Mouse (Mus musculus) kidney, embryonic 14.5 days (tissue): ENCODE measurements at regions not wholly inside any gene's neighbourhood (a gene's known extent, or its start where the extent isn't known, plus 50 kb on each side); places are given as distances from the start of the nearest gene placed in this dataset.

Source experiments
- ATAC-seq: fragments of 200-750 bp; cut with Nextera tagmentation; 2 replicates; pipeline ENCODE4 v1.8.0; 2017; ENCODE audit warnings: moderate number of reproducible peaks, mild to moderate bottlenecking, moderate TSS enrichment, moderate library complexity; ENCODE audit not compliant: low FRiP score, low TSS enrichment
- H3K27ac ChIP-seq: fragments of 300-500 bp; sonication (generic); 2 replicates; pipeline ENCODE4 v1.5.1; 2014; ENCODE audit warnings: low read depth, mild to moderate bottlenecking, low read length, moderate library complexity, mixed read lengths
- H3K27me3 ChIP-seq: fragments of 300-500 bp; sonication (generic); 2 replicates; pipeline ENCODE4 v1.6.1; 2014; ENCODE audit warnings: mild to moderate bottlenecking, low read length; ENCODE audit not compliant: control insufficient read depth, insufficient read depth
- H3K36me3 ChIP-seq: fragments of 300-500 bp; sonication (generic); 2 replicates; pipeline ENCODE4 v1.6.1; 2014; ENCODE audit warnings: low read length, mixed read lengths; ENCODE audit not compliant: control insufficient read depth, insufficient read depth
- H3K4me1 ChIP-seq: fragments of 300-500 bp; sonication (generic); 2 replicates; pipeline ENCODE4 v1.6.1; 2014; ENCODE audit warnings: low read length, mixed read lengths; ENCODE audit not compliant: control insufficient read depth, insufficient read depth
- H3K4me2 ChIP-seq: fragments of 300-500 bp; sonication (generic); replicated peaks from 2 replicates; pipeline ENCODE4 v1.6.1; 2014; ENCODE audit warnings: low read depth, mild to moderate bottlenecking, low read length
- H3K4me3 ChIP-seq: fragments of 300-500 bp; sonication (generic); 2 replicates; pipeline ENCODE4 v1.5.1; 2014; ENCODE audit warnings: mild to moderate bottlenecking, low read length
- H3K9ac ChIP-seq: fragments of 300-500 bp; sonication (generic); 2 replicates; pipeline ENCODE4 v1.6.1; 2014; ENCODE audit warnings: low read depth, mild to moderate bottlenecking, low read length, moderate library complexity
- H3K9me3 ChIP-seq: fragments of 300-500 bp; sonication (generic); 2 replicates; pipeline ENCODE4 v1.6.1; 2016; ENCODE audit warnings: low read length; ENCODE audit not compliant: control insufficient read depth
- WGBS: fragments of 180-500 bp; shearing (Covaris S2); extraction: QIAGEN DNeasy Blood & Tissue Kit; methylation state at CpG from one replicate; pipeline ENCODE4 v1.1.7; 2014; 5-methylcytosine and 5-hydroxymethylcytosine counted together

DNA sequence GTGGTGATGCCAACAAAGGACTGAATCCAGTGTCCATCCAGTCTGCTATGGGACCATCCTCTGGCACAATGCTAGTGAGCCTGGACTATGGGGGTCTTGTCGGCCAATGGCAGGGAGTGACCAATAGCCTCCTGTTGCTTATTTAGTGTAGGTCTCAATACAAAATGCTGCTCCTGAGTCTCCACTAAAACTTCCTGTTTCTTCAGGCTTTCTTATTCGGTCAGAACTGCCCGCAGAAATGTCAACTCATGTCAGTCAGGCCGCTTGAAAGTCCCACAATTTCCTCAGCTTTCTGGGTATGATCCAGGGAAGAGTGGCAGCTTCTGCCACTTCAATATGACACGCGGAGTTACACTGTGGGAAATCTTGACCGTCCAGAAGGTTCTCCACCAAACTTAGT is 94.7 kb upstream of the Jazf1 start:
- no peak overlapping the region for H3K9ac ChIP-seq
- H3K27me3 ChIP-seq, result no peaks in the 10 kb centered on the region
- H3K4me3 ChIP-seq, result no peak overlapping the region
- no peak overlapping the region for H3K4me2 ChIP-seq
- H3K4me1 ChIP-seq, result 0 out of 2 replicates have a peak, but pooled peaks cover 2% of the 10 kb centered on the region
- H3K36me3 ChIP-seq, result no peaks in the 10 kb centered on the region
- WGBS, result 90% methylated on average over 7 of the region's 7 CpGs
- no peaks in the 10 kb centered on the region for H3K9me3 ChIP-seq
- no peak for ATAC-seq
- H3K27ac ChIP-seq, result no peak overlapping the region

DNA sequence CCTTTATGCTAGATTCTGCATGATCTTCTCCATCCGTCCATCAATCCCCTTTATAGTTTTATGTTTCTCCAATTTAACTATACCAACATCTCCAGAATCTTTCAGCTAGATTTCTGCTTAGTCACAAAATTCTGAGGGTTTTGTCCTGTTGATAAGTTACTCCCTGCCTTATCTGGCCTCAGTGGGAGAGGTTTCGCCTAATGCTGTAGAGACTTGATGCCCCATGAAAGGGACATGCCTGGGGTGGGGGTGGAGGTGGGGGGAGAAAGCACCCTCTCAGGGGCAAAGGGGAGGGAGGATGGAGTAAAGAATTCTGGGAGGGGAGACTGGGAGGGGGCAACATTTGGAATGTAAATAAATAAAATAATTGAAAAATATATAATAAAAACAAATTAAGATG is 93.2 kb upstream of the Jazf1 start:
- WGBS, result 81% methylated on average over 2 of the region's 2 CpGs
- ATAC-seq, result no peak

DNA sequence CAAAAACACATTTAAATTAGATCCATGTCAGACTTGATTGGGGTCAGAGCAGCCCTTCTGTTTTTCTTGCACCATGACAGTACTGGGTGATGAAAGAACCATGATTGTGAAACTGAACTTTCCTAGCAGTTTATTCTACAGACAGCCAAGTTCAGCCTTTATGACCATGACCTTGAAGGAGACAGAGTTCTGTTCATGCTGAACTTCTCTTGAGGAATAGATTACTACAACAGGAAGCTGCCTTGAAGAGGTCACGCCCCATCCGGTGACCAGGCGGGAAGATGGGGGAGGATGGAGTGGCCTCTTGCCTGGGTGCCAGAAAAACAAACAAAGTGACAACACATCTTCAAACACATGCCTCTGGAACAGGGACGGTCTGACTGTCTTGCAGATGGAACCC is 86.2 kb upstream of the Jazf1 start:
- Histone ChIP-seq H3K27me3 (no peaks in the 10 kb centered on the region), H3K4me3 (no peak overlapping the region), H3K36me3 (no peaks in the 10 kb centered on the region), H3K27ac (no peak overlapping the region), H3K4me1 (no peaks in the 10 kb centered on the region; the same call in 1 of the 2 replicates), H3K4me2 (no peak overlapping the region), H3K9ac (no peak overlapping the region), H3K9me3 (no peaks in the 10 kb centered on the region)
- no peak for ATAC-seq
- WGBS, result 36% methylated on average over 4 of the region's 4 CpGs

More for the DNA sequence above, 93.2 kb upstream of the Jazf1 start:
- H3K36me3 ChIP-seq, result no peaks in the 10 kb centered on the region
- no peaks in the 10 kb centered on the region for H3K9me3 ChIP-seq
- H3K4me1 ChIP-seq, result peaks cover 2% of the 10 kb centered on the region; the same call in 1 of the 2 replicates
- H3K4me3 ChIP-seq, result no peak overlapping the region
- H3K27ac ChIP-seq, result no peak overlapping the region
- no peaks in the 10 kb centered on the region for H3K27me3 ChIP-seq
- no peak overlapping the region for H3K9ac ChIP-seq
- H3K4me2 ChIP-seq, result no peak overlapping the region

DNA sequence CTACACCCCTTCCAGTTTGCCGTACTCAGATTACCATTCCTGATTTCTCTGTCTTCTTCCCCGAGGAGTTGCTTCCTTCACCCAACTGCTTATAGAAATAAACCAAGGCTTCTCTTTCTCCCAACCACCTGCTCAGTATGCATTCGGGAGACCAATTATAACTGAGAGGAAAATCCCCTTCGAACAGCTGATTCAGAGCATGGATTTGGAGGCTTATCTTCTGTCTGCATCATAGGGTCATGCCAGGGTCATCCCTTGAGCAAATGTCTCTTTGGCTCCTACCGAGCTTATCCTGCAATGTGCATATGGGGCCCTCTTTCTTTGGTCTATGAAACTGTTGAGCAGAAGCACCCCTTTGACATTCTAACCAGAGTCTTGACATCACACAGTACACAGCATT is 79.0 kb upstream of the Jazf1 start:
- Histone ChIP-seq H3K4me2 (no peak overlapping the region), H3K27ac (no peak overlapping the region), H3K9ac (no peak overlapping the region), H3K4me3 (no peak overlapping the region), H3K4me1 (no peaks in the 10 kb centered on the region), H3K9me3 (no peaks in the 10 kb centered on the region), H3K36me3 (no peaks in the 10 kb centered on the region), H3K27me3 (no peaks in the 10 kb centered on the region)
- WGBS, result 53% methylated on average over 5 of the region's 5 CpGs
- no peak for ATAC-seq

DNA sequence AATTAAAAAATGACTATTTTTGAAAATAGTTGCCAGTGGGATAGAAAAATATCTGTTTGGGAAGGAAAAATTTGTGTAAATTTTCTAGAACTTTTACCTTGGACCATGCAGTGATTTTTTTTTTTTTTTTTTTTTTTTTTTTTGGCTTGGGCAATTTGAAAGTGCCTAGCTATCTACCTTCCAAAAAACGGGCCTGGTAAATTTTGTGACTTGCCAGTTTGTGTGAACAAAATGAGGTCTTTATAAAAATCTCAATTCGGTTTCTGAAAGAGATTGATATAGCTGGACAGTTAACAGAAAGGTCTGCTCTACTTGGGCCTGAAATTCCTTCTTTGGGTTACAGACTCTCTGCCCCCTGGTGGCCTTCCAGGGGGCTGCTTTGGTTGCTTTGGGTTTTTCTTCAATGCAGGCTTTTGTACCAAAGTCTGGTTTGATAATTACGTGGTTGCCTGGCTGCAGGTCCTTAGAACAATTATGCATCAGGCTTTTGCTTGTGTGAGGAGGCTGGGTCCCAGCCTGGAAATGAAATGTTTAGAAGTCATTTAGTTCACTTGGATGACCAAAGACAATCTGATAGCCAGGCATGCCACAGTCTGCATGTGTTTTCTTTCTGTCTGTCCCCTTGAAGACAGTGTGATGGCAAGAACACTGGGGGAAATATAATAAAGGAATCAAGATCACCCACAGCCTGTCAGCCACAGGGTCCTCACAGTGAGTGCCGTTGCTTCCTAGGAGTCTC is 75.6 kb upstream of the Jazf1 start:
- no peak overlapping the region for H3K4me2 ChIP-seq
- WGBS, result 41% methylated on average over 4 of the region's 4 CpGs
- no peak for ATAC-seq
- H3K4me3 ChIP-seq, result no peak overlapping the region
- no peaks in the 10 kb centered on the region for H3K27me3 ChIP-seq
- H3K36me3 ChIP-seq, result no peaks in the 10 kb centered on the region
- no peaks in the 10 kb centered on the region for H3K9me3 ChIP-seq
- H3K9ac ChIP-seq, result no peak overlapping the region
- H3K27ac ChIP-seq, result no peak overlapping the region
- no peaks in the 10 kb centered on the region for H3K4me1 ChIP-seq

DNA sequence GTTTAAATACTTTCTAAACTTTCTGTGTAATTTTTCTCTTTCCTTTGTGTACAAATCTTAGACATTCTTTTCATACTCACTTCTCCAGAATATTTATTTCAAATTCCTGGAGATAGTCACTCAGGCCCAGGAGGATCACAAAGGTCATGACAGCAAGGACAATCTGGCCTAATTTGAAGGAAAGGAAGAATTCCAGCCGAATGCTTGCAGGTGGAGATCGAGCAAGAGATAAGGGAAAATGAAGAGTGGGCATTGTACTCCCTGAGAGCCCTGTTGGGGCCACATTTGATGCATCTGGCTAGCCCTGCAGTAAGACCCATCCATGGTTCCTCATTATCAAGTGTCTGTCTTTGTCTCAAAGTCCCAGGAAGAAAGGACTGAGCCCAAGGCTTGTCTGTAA is 66.0 kb upstream of the Jazf1 start:
- H3K4me1 ChIP-seq, result no peaks in the 10 kb centered on the region
- ATAC-seq, result no peak
- 57% methylated on average over 2 of the region's 2 CpGs for WGBS

DNA sequence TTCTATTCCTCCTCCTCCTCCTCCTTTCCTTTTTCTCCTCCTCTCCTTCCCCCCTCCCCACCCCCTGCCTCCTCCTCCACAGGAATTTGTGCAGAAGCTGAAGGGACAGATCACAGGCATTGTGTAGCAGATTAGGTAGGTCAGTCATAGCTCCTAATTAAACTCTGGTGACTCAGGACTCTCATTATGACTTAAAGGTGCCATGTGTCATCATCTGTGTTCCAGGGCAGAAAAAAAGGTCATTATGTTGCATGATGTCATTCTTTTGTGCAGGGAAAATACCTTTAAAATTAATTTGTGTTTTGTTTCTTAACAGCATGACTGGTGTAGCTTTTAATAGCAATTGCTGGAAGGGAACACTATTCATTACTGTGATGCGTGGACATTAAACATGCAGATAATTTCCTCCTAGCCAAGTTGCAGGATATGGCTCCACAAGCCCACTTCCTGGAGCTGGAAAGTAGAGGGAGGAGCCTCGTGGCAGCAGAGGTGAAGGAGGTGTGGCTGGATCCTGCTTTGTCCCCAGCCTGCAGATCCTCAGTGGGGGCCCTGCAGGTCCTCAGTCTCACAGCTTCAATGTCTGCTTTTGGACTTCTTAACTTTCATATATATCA is 62.4 kb upstream of the Jazf1 start:
- no peak overlapping the region for H3K9ac ChIP-seq
- H3K27ac ChIP-seq, result no peak overlapping the region
- no peak overlapping the region for H3K4me3 ChIP-seq
- H3K9me3 ChIP-seq, result no peaks in the 10 kb centered on the region
- no peaks in the 10 kb centered on the region for H3K27me3 ChIP-seq
- H3K4me2 ChIP-seq, result no peak overlapping the region
- WGBS, result 22% methylated on average over 2 of the region's 2 CpGs
- ATAC-seq, result no peak
- no peaks in the 10 kb centered on the region for H3K4me1 ChIP-seq
- no peaks in the 10 kb centered on the region for H3K36me3 ChIP-seq

More for the DNA sequence above, 66.0 kb upstream of the Jazf1 start:
- no peak overlapping the region for H3K4me3 ChIP-seq
- H3K9ac ChIP-seq, result no peak overlapping the region
- H3K27ac ChIP-seq, result no peak overlapping the region
- no peaks in the 10 kb centered on the region for H3K9me3 ChIP-seq
- no peaks in the 10 kb centered on the region for H3K36me3 ChIP-seq
- no peaks in the 10 kb centered on the region for H3K27me3 ChIP-seq
- no peak overlapping the region for H3K4me2 ChIP-seq

DNA sequence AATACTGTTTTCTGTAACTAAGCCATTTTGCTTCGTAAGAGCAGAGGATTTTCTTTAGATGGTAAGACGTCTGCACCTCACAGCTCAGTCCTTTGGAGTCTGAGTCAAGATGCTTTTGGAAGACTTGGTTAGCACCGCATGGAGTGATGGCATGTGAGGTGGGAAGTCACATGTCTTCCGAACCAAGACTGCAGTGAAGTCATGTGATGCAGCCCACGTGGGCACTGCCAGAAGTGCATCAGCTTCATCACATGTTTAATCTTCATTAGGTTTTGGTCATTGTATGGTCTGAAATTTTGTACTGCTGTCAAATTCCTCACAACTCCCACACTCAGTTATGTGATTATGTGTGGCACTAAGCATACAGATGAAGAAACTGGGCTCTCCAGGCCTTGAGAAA is 58.3 kb upstream of the Jazf1 start:
- no peak for ATAC-seq
- H3K4me1 ChIP-seq, result no peaks in the 10 kb centered on the region
- H3K27me3 ChIP-seq, result no peaks in the 10 kb centered on the region
- H3K9ac ChIP-seq, result no peak overlapping the region
- WGBS, result 78% methylated on average over 5 of the region's 5 CpGs
- no peak overlapping the region for H3K4me3 ChIP-seq
- H3K27ac ChIP-seq, result no peak overlapping the region
- H3K9me3 ChIP-seq, result no peaks in the 10 kb centered on the region
- H3K4me2 ChIP-seq, result no peak overlapping the region
- H3K36me3 ChIP-seq, result no peaks in the 10 kb centered on the region

DNA sequence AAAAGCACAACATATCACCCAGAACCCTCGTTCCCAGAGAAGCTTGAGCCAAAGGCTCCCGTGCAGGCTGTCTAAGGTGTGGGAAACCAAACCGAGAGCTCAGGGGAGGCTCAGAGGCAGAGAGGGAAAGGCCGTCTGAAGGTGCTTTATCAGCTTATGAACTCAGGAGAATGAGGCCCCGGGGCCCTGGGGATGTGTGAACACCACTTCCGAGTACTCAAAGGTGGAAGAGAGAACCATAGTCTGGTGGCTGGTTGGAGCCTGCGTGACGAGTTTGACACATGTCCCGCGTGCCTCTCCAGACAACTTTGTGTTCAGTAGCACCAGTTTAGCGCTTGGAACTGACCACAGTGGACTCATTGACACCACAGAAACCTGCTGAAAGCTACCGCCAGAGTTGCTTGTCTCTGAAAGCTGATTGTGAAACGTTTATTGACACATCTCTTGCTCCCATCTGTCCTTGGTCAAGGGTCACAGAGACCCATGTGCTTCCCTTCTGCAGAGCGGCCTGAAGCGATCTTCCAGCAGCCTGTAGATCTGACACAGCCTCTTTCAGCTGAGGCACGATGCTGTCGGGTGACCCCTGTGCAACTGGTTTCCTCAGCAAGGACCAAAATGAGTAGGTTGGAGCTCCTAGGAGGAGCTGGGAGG is 56.5 kb upstream of the Jazf1 start:
- ATAC-seq, result no peak
- Histone ChIP-seq H3K4me3 (no peak overlapping the region), H3K36me3 (no peaks in the 10 kb centered on the region), H3K27me3 (no peaks in the 10 kb centered on the region), H3K4me1 (no peaks in the 10 kb centered on the region), H3K9me3 (no peaks in the 10 kb centered on the region), H3K4me2 (no peak overlapping the region), H3K9ac (no peak overlapping the region), H3K27ac (no peak overlapping the region)
- WGBS, result 85% methylated on average over 17 of the region's 17 CpGs
